Mouse (Mus musculus): Measurements from ENCODE around the gene Rere.

The Rere gene

GRCm38 (mm10) chr4:150625425-150625824, 344.0 kb downstream of the Rere start:
- DNase-seq: peak; percentile 79

GRCm38 (mm10) chr4:150625951-150626732, 344.7 kb downstream of the Rere start:
- peak; percentile 59 for DNase-seq

DNA sequence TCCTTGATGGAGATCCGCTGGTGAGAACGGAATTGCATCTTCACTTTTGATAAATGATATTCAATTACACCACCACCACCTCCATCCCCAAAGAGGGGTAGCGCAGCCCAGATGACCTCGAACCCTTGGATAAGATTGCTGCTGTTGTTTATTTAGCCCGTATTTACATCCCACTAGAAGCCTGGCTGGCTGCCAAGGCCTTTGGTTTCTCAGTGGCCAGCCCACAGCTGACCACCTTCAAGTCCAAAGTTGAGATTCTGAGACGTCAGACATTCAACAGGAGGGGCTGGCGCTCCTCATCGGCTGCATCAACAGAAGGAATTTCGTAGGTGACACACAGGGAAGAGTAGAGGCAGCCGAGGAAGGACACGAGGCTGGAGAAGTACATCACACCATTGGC, 347.8 kb downstream of the Rere start:
- no peak for DNase-seq

DNA sequence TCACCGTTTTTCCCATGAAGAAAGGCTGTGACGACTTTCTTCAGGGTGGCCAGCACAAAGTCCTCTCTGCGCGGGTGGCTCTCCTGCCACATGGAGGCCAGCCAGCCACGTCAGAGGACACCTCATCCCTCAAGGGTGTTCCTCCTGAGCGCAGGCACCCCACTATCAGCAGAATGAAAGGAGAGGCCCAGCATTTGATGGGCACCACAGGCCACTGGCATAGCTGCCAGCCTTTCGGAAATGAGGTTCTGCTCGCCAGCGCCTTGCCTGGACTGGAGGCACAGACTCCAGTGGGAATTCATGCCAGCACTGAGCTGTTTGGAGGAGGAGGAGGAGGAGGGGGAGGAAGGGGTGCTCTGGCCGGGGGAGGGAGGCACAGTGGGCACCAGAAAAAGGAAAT, 354.1 kb downstream of the Rere start:
- peak; percentile 91 for DNase-seq

DNA sequence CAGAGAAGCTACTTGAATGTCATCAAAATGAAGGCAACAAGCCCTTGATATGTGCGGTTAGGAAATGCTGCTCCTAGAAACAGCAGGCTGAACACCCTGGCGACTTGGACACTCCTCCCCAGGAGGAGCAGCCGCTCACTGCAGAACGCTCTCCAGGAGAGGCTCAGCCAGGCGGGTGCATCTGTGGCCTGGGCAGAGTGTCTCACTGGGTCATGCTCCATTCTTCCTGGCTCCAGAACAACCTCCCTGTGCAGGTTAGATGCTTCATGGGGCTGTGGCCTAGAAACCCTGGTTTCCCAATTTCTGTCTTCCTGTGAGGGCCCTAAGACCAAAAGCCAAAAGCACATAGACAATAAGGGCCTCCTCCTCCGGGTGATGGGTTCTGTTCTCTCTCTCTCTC, 355.2 kb downstream of the Rere start:
- DNase-seq: peak; percentile 70

GRCm38 (mm10) chr4:150644299-150644698, 362.9 kb downstream of the Rere start:
- no peak for DNase-seq

DNA sequence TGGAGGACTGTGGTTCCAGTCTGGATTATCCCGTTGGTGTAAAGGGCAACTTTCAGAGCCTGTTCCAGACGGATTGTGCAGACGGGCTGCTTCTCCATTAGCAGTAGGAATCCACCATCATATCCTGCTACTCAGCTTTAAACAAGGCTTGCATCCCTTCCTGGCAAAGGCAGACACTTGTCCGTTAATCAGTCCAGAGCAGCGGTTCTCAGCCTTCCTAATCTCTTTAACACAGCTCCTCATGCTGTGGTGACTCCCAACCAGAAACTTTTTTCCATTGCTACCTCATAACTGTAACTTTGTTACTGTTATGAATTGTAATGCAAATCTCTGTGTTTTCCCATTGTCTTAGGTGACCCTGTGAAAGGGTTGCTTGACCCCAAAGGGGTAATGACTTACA, 367.9 kb downstream of the Rere start:
- DNase-seq: no peak

GRCm38 (mm10) chr4:150651390-150652277, 370.2 kb downstream of the Rere start, which contains the start of gene Slc45a1:
Slc45a1 (minus strand) TSS chr4:150652174.
- DNase-seq: peak; percentile 73

DNA sequence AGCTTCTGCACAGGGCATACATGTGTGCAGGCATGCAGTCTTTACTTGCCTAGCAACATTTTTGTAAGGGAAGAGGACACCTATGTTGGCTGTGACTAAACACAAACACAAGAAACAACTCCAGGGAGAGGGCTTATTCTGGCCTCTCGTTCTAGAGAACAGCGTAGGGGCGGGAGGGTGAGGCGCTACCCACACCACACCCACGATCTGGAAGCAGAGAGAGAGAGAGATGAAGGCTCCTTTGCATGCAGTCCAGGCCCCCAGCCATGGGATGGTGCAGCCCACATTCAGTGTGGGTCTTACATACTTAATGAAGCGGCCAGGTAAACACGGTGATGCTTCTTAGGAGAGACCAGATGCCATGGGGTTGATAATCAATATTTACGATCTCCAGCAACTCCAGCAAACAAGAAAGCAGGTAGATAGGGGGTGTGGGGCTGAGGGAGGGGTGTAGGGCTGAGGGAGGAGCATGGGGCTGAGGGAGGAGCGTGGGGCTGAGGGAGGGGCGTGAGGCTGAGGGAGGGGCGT, 371.7 kb downstream of the Rere start:
- DNase-seq: no peak

GRCm38 (mm10) chr4:150655989-150656388, 374.5 kb downstream of the Rere start:
- DNase-seq: peak; percentile 84

GRCm38 (mm10) chr4:150656504-150656903, 375.1 kb downstream of the Rere start:
- DNase-seq: no peak

- no peak for DNase-seq
Measured at GRCm38 (mm10) chr4:150659926-150660610, 378.6 kb downstream of the Rere start.

DNA sequence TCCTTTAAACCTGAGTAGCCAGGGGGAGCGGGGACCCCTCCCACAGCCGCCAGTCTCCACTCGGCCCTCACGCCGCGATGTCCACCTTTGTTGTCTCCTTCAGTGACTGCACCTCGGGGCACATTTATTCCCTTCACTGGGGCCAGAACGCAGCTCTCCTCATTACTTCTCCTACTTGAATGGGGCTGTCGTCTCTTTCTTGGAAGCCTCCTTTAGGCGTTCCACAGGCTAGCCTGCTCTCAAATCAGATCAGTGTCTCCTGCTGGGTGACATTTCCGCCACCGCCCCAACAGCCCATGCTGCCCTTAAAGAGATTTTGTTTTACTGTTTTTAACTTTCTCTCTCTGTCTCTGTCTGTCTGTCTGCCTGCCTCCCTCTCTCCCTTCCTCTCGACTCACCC, 380.4 kb downstream of the Rere start:
- no peak for DNase-seq

DNA sequence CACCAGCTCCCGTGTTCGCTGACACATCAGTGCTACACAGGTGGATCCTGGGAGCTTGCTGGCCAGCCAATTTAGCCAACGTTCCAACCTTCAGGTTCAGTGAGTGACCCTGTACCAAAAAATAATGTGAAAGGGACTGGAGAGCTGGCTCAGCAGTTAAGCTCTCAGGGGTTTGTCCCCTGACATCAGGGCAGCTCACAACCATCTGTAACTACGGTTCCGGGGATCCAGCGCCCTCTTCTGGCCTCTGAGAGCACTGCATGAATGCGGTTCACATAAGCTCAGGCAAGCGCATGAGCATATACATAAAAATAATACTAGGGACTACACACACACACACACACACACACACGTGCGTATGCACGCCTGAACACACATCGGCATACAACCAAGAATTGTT, 381.7 kb downstream of the Rere start:
- DNase-seq: no peak

DNA sequence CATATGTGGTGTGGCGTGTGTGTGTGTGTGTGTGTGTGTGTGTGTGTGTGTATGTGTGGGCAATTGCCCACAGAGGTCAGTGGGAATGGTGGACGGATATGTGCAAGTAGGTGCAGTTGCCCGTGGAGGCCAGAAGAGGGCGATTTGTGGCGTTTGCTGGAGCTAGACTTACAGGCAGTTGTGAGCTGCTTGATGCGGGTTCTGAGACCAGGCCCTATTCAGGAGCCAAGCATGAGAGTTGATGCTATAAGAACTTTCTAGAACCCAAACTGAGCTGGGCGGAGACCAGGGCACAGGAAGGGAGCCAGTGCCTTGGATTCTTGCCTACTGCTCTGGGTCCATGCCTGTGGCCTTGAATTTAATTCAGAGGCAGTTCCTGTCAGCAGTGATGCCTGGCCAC, 383.3 kb downstream of the Rere start:
- no peak for DNase-seq

GRCm38 (mm10) chr4:150665806-150666205, 384.4 kb downstream of the Rere start:
- DNase-seq: no peak

All from cerebellum, adult 9-11 months (tissue).